Mouse (Mus musculus): ENCODE measurements around the gene D430041D05Rik.

Gene D430041D05Rik

DNA sequence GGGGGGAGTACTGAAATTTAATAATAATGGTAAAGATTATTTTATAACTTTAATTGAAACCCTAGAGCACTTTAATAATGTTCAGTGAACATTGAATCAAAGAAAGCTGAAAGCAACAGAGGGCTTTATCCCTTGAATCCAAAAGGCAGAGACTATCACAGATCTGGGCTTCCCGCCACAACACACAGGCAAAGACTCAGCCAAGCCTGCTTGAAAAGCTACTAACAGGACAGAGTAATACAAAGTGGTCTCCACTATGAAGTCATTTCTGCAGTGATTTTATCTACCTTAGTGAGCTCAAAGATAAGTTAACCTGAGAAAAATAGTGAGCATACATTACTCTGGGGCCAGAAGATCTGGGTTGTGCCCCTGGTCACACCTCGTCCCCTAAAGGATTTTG is 128.0 kb downstream of the D430041D05Rik start:
- DNase-seq (ENCODE audit: low read depth, low spot score) = no peak

DNA sequence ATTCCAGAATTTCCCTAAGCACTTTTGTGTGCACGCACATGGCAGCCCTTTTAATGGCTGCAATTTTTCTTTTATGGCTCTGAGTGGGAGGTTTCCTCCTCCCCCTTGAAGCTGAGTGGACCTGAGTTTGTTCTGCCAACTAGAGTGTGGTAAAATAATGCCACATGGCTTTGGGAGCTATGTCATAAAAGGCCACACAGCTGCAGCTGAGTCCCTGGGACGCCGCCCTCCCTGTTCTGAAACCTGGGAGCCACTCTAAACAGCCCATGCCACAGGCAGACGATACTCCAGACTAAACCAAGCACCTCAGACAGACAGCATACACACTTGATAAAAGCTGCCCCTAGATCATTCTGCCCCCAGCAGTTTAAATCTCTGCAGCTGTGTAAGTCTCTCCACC is 143.8 kb downstream of the D430041D05Rik start:
- no peak for DNase-seq (ENCODE audit: low read depth, low spot score)

DNA sequence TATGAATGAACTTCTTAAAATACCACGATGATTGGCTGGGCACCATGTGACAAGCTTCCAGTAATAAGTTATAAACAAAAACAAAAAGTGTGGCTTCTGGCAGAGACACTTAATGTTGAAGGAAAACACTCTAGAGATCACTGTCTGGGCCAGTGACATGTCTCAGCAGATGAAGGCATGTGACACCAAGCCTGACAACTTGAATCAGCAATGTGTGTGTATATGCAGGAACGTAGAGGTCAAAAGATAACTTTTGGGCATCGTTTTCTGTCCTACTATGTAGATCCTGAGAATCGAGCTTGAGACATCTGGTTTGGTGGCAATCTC is 149.1 kb downstream of the D430041D05Rik start:
- no peak for DNase-seq (ENCODE audit: low read depth, low spot score)

DNA sequence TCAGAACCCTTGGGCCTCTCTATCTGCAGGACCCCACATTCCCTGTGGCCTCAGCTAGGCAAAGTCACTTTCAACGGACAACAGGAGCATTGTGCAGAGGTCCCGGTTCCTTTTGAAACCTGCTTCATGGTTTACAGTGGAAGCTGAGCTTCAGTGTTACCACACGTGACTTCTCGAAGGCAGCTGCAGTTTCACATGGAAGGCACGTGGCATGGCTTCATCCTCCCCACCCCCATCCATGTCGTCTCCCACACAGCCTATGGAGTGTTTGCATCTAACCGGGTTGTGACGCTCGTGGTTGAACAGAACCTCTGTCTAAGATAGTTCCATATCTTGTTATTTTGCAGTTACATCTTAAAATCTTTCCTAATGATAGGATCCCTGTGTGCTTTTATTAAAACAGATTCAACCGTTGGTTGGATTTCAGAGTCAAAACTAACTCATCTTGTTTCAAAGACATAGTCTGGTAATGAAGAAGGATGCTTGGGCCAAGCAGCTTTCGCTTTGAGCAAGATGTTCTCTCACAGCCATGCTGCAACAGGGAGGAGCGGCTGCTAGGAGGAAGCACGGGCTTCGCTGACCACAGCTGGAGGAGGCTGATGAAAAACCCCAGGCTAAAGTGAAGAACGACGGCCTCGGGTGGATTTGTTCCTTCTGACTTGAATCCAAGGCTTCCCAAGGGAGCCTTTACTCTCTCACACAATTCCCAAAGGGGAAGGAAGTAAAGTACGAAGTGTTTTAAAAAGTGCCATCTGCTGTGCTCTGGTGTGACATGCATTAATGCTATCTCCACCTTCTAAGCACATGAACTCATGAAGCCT is 149.7 kb downstream of the D430041D05Rik start:
- DNase-seq (ENCODE audit: low read depth, low spot score) = no peak

DNA sequence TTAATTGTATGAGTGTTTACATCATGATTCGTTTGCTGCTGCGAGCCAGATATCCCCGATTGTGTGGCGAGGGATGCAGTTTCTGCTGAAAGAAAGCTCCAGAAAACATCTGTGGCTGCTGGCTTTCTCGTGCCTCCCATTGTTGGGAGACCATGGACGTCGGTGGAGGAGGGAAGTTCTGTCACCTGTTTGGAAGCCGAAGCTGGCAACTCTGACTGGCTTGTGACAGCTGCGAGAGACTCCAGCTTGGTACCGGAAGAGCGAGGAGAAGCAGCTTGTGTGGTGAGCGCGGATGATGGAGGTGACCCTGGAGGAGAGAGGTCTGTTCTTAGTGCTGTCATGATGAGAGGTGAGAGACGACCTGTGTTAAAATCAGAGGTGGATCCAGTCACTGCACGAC is 154.2 kb downstream of the D430041D05Rik start:
- no peak for DNase-seq (ENCODE audit: low read depth, low spot score)

DNA sequence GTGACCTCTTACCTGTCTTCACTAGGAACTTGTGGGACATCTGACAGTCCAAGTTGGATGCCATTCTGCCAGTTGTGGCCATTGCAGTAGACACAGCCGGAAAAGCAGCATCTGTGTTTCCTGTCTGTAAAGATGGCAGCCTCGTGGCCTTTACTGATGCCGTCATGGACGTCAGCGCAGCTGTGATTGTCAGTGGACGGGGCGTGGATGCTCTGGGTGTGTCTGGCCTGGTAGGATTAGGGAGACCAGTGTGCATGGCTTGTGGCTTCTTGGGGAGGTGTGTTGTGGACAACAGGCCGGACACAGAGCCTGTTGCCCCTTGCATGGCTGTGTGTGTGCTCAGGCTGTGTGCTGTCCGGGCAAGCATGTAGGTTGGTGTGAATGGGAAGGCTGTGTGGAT is 155.9 kb downstream of the D430041D05Rik start:
- no peak for DNase-seq (ENCODE audit: low read depth, low spot score)

DNA sequence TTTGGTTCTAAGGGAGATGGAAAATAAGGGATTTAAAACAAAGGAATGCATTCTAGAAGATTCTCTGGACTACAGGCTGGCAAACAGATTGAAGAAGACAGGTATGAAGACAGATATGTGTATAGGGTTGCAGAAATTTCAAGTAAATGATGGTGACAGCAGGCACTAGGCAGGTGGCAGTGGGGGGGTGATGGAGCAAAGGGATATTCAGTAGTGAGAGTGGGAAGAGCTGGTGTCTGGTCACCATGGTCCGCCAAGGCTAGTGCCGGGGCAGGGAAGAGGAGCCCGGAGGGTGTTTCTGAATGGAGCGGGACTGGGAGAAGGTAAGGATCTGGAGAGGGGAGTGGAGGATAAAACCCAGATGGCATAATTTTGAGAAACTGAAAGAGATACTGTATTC is 157.5 kb downstream of the D430041D05Rik start:
- no peak for DNase-seq (ENCODE audit: low read depth, low spot score)

DNA sequence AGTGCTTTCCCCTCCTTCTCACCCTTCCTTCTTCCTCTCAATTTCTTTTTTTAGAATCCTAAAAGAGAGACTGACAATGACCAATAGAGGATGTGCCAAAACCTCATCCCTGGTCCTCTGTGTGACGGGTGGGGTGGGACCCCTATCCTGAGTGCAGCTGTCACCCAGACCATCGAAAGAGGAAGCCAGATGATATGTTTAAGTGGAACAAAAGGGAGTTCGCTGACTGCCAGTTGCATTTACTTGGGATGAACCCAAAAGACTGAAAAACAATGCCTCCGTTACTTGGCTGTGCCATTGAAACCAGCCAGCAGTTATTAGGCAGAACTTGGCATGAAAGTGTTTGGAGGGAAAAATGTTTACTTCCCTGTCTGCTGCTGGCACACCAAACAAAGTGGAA is 159.2 kb downstream of the D430041D05Rik start:
- no peak for DNase-seq (ENCODE audit: low read depth, low spot score)

DNA sequence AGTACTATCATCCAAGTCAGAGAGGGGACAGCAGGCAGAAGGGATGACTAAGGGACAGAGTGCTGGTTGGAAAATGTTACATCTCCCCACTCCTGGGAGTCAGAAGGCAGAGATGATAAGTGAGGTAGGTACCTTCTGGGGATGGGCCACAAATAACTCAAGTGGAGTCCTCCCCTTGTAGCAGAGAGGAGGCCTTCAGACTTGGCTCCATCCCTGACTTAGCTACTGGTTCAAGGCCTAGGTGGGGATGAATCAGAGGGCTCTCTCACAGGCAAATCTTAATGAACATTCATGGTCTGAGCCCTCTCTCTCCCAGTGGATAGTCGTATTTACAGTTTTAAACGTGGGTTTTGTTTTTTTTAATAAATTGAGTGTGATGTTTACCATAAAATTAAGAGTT is 161.0 kb downstream of the D430041D05Rik start:
- no peak for DNase-seq (ENCODE audit: low read depth, low spot score)

DNA sequence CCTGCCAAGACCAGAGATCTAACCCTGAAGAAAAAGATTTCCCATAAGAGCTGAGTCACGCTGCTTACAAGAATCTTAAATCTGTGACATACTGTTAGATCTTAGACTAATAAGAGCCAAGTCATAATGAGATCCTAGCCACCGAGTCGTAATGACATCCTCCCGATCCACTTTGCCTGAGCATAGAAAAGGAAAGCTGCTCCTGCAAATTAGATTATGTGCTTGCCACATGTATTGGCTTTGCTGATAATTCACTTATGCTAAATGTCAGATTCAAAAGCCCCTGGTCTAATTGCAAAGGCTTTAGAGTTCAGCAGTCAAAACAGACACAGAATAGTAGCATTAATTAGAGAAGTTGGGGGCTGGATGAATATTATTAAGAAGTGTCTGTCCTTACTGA is 164.0 kb downstream of the D430041D05Rik start:
- no peak for DNase-seq (ENCODE audit: low read depth, low spot score)

DNA sequence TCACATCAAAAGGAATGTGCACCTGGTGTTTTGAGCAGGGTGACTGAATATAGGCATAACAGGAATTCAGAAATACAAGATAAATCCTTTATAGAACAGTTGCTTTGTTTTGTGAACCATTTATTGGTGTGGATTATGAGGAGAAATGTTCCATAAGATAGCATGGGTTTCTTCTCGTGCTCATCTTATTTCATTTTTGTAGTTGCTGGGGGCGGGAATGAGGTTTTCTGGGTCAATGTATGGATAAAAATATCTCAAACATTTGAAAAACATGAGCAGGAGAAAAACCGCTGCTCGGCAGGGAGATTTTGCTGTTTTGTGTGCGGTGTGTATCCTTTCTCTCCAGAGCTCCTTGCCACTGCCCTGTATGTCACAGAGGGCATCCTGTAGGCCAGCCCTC is 168.8 kb downstream of the D430041D05Rik start:
- no peak for DNase-seq (ENCODE audit: low read depth, low spot score)

DNA sequence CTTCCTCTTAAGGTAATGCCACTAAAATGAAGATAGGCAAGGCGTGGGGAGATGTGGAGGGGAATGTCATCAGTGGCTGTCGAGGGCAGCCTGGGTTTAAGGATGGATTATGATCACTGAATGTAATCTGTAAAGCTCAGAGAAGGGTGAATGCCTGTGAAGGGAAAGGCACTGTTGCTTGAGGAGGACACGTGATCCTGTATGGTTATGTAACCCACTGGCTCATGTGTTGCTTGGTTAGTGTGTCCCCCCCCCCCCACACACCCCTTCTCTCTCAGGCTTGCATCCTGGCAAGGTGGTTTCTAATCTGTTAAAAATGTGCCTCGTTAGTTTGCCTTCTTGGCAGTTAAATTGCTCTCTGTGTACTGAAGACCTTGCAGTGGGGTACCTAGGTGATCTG is 173.7 kb downstream of the D430041D05Rik start:
- DNase-seq (ENCODE audit: low read depth, low spot score) = no peak

DNA sequence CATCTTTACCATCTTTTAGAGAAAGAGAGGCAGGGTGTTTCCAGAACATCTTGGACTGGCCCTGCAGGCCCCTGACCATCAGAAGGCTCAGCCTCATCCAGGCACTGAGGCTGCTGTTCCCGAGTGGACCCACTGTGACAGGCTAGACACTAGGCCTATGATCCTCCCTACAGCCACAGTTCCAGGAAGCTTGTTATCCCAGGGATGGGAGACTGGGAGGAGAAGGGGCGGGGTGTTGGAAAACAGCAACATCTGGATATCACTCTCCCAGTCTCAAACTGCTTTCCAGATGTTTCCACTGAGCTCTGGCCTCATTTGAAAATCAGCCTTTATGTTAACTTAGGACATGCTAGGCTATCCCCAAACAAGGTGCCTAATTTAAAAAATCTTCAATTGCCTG is 180.4 kb downstream of the D430041D05Rik start:
- DNase-seq (ENCODE audit: low read depth, low spot score) = no peak

DNA sequence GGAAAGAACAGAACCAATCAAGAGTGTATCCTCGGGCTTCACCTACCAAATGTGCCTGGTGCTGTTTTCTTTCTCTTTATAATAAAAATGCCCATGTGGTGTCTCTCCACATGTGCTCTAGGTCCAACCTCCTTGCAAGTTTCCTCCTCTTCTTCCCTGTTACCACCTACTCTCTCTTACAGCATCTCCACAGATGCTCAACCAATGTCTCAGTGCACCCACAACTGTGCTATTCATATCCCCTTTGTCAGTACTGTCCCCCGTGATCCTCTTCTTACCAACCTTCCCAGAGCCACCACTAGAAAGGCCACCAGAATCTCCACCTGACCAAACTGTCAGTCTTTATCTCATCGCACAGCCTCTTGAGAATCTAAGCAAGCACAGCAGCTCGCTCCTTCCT is 184.8 kb downstream of the D430041D05Rik start:
- no peak for DNase-seq (ENCODE audit: low read depth, low spot score)

DNA sequence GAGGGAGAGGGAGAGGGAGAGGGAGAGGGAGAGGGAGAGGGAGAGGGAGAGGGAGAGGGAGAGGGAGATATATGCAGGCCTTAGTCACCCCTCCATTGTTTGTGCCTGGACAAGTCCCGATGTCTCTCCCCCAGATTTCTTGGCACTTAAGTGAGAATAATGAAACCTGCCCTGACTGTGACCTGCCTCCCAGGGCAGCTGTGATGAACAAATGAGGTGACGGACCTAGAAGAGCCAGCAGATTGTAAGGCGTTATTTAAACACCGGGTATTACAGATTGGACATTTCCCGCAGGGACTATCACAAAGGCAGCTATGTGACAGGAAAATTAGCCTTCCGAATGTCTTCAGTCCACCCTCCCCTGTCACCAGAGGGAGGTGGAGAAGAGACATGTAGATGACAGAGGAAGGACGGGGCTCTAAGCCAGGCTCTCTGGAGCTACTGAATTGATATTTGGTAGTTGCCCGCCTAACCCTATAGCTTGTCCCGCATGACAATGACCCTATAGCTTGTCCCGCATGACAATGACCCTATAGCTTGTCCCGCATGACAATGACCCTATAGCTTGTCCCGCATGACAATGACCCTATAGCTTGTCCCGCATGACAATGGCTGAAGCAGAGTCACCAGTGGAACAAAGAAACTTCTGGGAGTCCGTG is 191.0 kb downstream of the D430041D05Rik start:
- no peak for DNase-seq (ENCODE audit: low read depth, low spot score)

DNA sequence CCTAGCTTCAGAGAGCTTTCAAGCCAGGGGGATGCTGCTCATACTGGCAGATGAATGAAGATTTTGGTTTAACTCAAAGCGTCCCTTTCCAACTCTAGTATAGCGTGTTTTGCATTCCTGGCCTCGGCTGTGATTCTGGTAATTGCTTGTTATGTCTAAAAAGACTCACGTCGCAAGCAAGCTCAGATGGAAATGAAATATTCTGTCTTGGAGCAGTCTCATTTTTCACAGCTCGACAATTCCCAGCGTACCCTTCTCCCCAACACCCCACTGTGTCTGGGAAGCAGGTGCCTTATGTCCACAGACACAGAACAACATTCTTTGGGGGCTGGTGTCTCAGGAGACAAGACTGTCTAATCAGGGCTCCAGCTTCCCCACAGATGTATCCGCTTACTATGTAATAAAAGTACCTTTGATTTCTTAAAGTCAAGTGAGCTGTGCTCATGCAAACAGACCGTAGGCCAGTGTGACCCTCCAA is 192.2 kb downstream of the D430041D05Rik start:
- DNase-seq (ENCODE audit: low read depth, low spot score) = no peak

DNA sequence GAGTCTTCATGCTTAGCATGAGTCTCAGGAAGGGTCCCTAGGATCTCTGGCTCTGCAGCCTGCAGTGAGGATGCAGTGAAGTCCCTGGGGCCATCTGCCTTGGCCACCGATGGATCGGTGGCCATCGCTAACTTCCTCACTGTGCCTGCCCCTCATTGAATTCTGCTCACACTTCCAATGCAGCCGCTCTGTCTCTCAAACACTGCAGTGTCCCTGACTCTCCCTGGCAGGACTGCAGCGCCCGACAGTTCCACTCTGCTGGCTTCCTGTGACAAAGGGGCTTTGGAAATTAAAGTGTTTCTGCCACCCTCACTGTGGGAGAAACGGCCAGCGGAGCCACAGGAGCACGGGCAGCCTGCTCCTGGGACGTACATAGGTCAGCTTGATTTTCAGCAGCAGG is 192.7 kb downstream of the D430041D05Rik start:
- no peak for DNase-seq (ENCODE audit: low read depth, low spot score)

DNA sequence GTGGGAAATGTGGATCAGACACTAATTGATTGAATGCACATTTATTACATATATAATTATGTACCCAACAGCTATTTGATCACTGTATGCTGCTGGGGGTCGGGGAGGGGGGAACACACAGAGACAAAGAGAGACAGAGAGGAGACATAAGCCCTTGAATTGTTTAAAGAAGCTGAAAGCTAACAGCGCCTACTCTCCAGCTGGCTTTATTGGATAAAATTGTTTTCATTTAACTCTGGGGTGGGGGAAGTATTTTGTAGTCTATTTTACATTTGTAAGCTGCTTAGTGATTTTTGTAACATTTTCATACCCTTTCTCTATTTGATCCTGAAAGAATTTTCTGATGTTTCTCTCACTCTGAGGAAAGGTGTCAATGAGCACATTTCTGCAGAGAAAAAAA is 201.4 kb downstream of the D430041D05Rik start:
- no peak for DNase-seq (ENCODE audit: low read depth, low spot score)

DNA sequence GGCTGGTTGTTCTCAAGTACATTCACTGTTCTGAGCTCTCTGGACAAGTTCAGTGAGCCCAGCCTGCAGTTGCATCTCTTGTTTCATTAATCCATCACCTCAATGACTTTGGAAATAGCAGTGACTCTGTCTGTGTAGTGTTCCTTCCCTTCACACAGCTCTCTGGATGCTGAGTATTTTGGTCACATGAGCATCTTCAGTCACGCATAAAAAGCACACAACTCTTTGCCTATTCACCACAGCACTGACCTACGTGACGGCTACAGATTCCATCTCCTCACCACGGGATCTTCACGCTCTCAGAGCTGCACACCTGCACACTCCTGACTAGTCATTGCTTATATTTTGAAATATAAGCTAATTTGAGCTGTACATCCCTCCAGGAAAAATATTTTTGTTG is 202.4 kb downstream of the D430041D05Rik start:
- no peak for DNase-seq (ENCODE audit: low read depth, low spot score)

DNA sequence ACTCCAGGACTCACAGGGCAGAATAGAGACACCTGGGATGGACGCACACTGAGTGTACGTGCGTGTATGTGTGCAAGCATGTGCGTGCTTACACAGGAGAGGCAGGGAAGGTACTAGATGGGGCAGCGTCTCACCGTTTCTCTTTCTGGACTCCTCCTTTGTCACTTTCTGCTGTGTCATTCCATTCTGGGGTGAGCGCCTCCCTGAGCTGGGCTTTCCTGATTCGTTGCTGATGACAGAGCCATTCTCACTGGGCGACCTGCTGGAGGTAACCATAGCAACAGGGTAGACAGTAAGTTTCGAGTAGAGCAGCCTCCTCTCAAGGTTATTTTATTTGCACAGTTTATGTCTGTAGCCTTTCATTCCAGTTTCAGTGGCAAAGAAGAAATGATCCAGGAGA is 202.9 kb downstream of the D430041D05Rik start:
- no peak for DNase-seq (ENCODE audit: low read depth, low spot score)

DNA sequence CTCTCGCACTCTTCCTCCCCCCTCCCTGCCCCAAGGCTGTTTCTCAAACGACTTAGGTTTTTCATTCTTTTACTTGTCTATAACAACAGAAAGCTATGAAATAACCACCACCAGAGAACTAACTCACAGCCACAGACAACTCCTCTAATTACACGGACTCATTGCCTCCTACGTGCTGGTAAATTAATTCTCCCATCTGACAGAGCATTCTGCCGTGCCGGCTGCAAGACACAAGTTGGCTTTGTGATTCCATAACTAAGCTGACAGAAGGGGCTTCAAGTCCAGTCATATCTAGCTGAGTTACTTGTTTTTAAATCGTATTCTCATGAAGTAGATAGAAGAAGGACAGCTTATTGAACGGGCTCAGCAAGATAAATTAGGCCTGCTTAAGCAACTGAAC is 205.2 kb downstream of the D430041D05Rik start:
- DNase-seq (ENCODE audit: low read depth, low spot score) = no peak

DNA sequence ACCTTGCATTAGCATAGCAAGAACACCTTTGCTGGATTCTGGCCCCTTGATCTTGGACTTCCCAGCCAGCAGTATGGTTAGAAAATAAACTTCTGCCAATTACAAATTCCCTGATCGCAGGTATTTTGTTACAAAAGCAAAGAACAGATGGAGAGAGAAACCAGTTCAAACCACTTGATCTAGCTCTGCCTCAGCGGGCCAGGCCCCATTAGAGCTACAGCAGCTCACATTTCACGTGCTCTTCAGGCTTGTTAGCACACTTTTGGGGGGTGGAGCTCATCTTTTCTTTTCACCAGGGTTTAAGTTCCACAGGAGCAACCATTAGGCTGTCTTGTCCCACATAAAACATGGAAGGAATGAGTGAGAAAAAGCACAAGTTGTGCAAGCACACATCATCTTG is 210.6 kb downstream of the D430041D05Rik start:
- DNase-seq (ENCODE audit: low read depth, low spot score) = no peak

DNA sequence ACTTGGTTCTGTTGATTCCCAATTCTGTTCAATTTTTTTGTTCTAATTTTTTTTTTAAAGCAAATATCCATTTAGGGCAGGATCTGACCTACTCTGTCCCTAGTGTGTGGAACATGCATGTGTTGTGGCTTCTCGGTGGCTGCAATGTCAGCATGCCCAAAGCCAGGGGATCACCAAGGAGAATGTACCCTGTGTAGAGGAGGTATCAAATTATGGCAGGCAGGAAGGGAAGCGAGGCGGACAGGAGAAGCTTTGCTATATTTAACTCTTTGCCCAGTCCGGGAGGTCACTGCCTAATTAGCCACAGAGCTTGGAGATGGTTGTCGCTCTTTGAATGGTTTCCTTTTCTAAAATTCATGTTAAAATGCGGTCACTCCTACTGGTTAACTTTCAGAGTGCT is 212.6 kb downstream of the D430041D05Rik start:
- DNase-seq (ENCODE audit: low read depth, low spot score) = no peak

All from 3T3-L1 (cell line).